Mouse (Mus musculus) neural tube, embryonic 14.5 days (tissue): ENCODE measurements around the gene Setd7. TPM values are rescaled to one million over a fixed set of nuclear protein-coding genes. Genes with fewer than 3 reads are reported as not detected.

Experiments
- ATAC-seq: fragments of 200-750 bp; cut with Nextera tagmentation; 2 replicates; pipeline ENCODE4 v1.8.0; 2017; ENCODE audit warnings: low read depth, mild to moderate bottlenecking, moderate TSS enrichment, moderate library complexity
- H3K27ac ChIP-seq: fragments of 300-500 bp; sonication (generic); 2 replicates; pipeline ENCODE4 v1.5.1; 2014; ENCODE audit warnings: low read depth, mild to moderate bottlenecking, control low read depth, low read length, moderate library complexity, mixed read lengths
- H3K27me3 ChIP-seq: fragments of 300-500 bp; sonication (generic); 2 replicates; pipeline ENCODE4 v1.6.1; 2014; ENCODE audit warnings: low read length; ENCODE audit not compliant: control insufficient read depth, insufficient read depth
- H3K36me3 ChIP-seq: fragments of 300-500 bp; sonication (generic); 2 replicates; pipeline ENCODE4 v1.6.1; 2014; ENCODE audit warnings: low read length, mixed read lengths; ENCODE audit not compliant: control insufficient read depth, insufficient read depth
- H3K4me1 ChIP-seq: fragments of 300-500 bp; sonication (generic); 2 replicates; pipeline ENCODE4 v1.6.1; 2014; ENCODE audit warnings: low read length; ENCODE audit not compliant: control insufficient read depth, insufficient read depth
- H3K4me2 ChIP-seq: fragments of 300-500 bp; sonication (generic); 2 replicates; pipeline ENCODE4 v1.6.1; 2014; ENCODE audit warnings: mild to moderate bottlenecking, low read depth, low read length, control low read depth
- H3K4me3 ChIP-seq: fragments of 300-500 bp; sonication (generic); 2 replicates; pipeline ENCODE4 v1.5.1; 2014; ENCODE audit warnings: low read depth, low read length, control low read depth, mixed read lengths
- H3K9ac ChIP-seq: fragments of 300-500 bp; sonication (generic); replicated peaks from 2 replicates; pipeline ENCODE4 v1.6.1; 2014; ENCODE audit warnings: low read depth, mild to moderate bottlenecking, control low read depth, low read length, mixed read lengths
- H3K9me3 ChIP-seq: fragments of 300-500 bp; sonication (generic); 2 replicates; pipeline ENCODE4 v1.6.1; 2016; ENCODE audit warnings: low read length; ENCODE audit not compliant: control insufficient read depth
- WGBS: fragments of 180-500 bp; shearing (Covaris S2); extraction: QIAGEN DNeasy Blood & Tissue Kit; methylation state at CpG from one replicate; pipeline ENCODE4 v1.1.7; 2014; 5-methylcytosine and 5-hydroxymethylcytosine counted together
- polyA plus RNA-seq: library from polyadenylated mRNA; unstranded; fragments of >200 nt; fragmentation: Nextera tagmentation; extraction: Ambion mirVana; gene quantifications from 2 replicates; pipeline ENCODE4 v1.2.1, GENCODE M21; 2014

Setd7 gene
- polyA plus RNA-seq, 1 experiment from 2014 or later, result 4.2 TPM

GRCm38 (mm10) chr3:51532282-51532620 lies 28.4 kb downstream of the Setd7 start:
- peaks cover 35% of the 10 kb centered on the region for H3K36me3 ChIP-seq
- H3K4me2 ChIP-seq, result no peak overlapping the region
- 0 out of 2 replicates have a peak, but pooled peaks cover 4% of the 10 kb centered on the region for H3K4me1 ChIP-seq
- no peak overlapping the region; the same call in 1 of the 2 replicates for H3K27ac ChIP-seq
- no peaks in the 10 kb centered on the region for H3K9me3 ChIP-seq
- H3K27me3 ChIP-seq, result no peaks in the 10 kb centered on the region
- 49% methylated on average over 5 of the region's 5 CpGs for WGBS
- H3K4me3 ChIP-seq, result no peak overlapping the region
- H3K9ac ChIP-seq, result no peak overlapping the region
- no peak for ATAC-seq

DNA sequence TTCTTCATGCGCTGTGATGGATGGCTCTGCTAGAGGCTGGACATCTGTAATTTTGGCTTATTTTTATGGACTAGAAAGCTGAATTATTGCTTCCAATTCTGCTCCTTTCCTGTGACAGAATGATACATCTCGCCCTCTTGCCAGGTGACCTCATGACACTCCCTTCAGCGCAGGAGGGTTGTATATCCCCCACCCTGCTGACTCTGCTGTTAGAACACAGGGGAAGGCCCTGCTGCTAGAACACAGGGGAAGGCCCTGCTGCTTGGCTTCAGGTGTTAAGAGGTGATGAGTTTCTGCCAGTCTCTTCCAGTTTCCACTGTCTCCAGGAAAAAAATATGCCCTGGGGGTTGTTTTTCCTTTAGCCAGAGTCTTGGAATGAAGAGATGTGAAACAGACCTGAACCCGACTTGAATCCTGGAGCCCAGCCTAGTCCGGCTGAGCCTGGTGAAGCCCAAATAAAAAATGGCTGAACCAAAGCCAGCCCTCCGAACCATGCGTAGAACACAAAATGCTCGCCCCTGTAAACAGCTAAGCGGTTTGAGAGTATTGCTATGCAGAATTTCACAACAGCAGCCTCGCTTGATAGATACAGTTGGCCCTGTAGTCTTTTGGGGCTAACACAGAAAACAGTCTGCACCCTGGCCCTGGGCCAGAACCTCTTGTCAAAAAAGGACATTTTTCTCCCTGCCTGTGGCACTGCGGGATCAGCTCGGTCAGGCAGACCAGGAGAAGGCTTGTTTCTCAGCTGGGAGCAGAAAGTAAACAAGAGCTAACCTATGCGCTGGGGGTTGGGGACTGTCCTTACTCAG lies 29.0 kb downstream of the Setd7 start:
- Histone ChIP-seq H3K27me3 (no peaks in the 10 kb centered on the region), H3K9me3 (no peaks in the 10 kb centered on the region), H3K4me1 (0 out of 2 replicates have a peak, but pooled peaks cover 4% of the 10 kb centered on the region), H3K9ac (no peak overlapping the region), H3K4me3 (no peak overlapping the region), H3K27ac (peak overlapping the region; percentile 39), H3K4me2 (no peak overlapping the region), H3K36me3 (peaks cover 37% of the 10 kb centered on the region)
- WGBS, result 52% methylated on average over 13 of the region's 13 CpGs
- peak; percentile 81 for ATAC-seq

DNA sequence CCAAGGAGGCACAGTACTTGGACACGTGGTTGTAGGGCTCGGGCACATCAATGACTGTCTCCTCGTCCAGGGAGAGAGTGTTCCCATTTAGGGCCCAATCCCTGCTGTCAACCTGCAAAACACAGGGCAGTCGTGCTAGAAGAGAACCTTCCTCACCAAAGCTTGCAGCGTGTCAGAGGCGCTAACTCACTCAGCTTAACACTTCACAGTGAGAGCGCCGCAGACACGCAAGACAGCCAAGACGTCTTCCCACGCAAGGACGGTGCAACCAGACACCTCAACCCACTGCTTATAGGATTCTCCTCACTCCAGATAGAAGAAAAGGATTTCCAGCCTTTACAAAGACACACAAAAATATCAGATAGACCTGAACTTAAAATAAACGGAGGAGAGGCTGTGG lies 33.8 kb downstream of the Setd7 start:
- Histone ChIP-seq H3K36me3 (peaks cover 30% of the 10 kb centered on the region), H3K4me3 (no peak overlapping the region), H3K27me3 (no peaks in the 10 kb centered on the region), H3K27ac (no peak overlapping the region), H3K4me1 (no peaks in the 10 kb centered on the region), H3K9me3 (no peaks in the 10 kb centered on the region), H3K9ac (no peak overlapping the region), H3K4me2 (no peak overlapping the region)
- 94% methylated on average over 13 of the region's 13 CpGs for WGBS
- ATAC-seq, result no peak

- H3K4me2 ChIP-seq, result no peak overlapping the region
- H3K9ac ChIP-seq, result no peak overlapping the region
- peaks cover 38% of the 10 kb centered on the region for H3K36me3 ChIP-seq
- H3K4me1 ChIP-seq, result no peaks in the 10 kb centered on the region
- no peaks in the 10 kb centered on the region for H3K9me3 ChIP-seq
- ATAC-seq, result no peak
- H3K27ac ChIP-seq, result no peak overlapping the region
- H3K4me3 ChIP-seq, result no peak overlapping the region
- H3K27me3 ChIP-seq, result no peaks in the 10 kb centered on the region
- 88% methylated on average over 16 of the region's 16 CpGs for WGBS
Measured at GRCm38 (mm10) chr3:51525186-51525785, 35.4 kb downstream of the Setd7 start.

GRCm38 (mm10) chr3:51521262-51521661 lies 39.4 kb downstream of the Setd7 start:
- peaks cover 30% of the 10 kb centered on the region for H3K36me3 ChIP-seq
- WGBS, result 88% methylated on average over 14 of the region's 14 CpGs

DNA sequence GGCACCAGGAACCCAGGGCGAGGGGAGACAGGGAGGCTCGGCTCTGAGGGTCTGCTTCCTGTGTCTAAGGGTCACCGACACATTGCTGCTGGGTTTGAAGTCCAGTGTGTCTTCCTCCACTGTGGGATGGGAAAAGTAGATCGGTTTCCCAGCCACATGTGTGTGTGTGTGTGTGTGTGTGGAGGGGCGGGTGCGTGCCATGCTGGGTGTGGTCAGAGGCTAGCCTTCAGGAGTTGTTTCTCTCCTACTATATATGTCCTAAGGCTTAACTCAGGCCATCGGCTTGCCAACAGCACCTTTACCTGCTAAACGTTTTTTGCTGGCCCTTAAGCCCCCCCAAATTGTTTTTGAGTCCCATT lies 41.9 kb downstream of the Setd7 start:
- Histone ChIP-seq H3K9ac (no peak overlapping the region), H3K4me3 (no peak overlapping the region), H3K4me1 (no peaks in the 10 kb centered on the region), H3K27me3 (no peaks in the 10 kb centered on the region), H3K27ac (no peak overlapping the region), H3K4me2 (no peak overlapping the region), H3K36me3 (peaks cover 25% of the 10 kb centered on the region), H3K9me3 (no peaks in the 10 kb centered on the region)
- WGBS, result 73% methylated on average over 8 of the region's 8 CpGs
- ATAC-seq, result no peak

More at GRCm38 (mm10) chr3:51521262-51521661, 39.4 kb downstream of the Setd7 start:
- Histone ChIP-seq H3K9me3 (no peaks in the 10 kb centered on the region), H3K9ac (no peak overlapping the region), H3K27me3 (no peaks in the 10 kb centered on the region), H3K4me2 (no peak overlapping the region), H3K27ac (no peak overlapping the region), H3K4me3 (no peak overlapping the region), H3K4me1 (no peaks in the 10 kb centered on the region)
- ATAC-seq, result no peak

DNA sequence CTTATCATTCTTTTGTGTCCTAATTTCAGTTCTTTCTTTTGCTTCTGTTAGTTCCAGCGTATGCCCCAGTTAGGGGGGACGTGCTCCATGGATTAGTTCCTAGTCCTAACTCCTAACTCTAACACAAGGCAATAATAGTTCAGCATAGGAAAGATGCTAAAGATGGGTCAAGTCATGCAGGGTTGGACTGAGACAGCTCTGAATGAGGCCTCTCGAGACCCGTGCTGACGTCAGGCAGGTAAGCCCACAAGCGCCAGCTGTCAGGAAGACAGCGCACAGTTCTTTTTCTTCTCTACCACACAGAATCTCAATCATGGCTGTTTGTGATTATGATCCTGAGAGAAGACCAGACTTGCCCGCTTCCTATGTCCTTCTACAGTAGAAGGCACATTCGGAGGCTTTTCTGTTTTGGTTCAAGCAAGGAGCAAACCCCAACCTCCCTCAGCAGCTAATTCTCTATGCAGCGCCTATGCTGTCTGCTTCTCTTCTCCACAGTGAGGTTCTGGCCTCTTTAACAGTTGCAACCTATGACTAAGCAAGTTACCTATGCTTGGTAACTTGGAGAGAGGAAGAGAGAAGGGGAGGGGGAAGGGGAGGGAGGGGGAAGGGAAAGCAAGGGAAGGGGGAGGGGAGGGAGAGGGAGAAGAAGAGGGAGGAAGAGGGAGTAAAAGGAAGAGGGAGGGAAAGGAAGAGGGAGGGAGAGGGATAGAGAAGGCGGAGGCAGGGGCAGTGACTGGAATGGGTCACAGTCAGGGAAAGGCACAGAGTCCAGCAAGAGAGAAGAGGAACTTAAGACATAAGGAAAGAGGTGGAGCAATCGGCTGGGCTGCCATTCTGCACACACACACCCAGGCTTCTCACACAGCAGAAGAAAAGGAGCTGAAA lies 42.6 kb downstream of the Setd7 start:
- H3K36me3 ChIP-seq, result peaks cover 21% of the 10 kb centered on the region
- no peak for ATAC-seq
- no peaks in the 10 kb centered on the region for H3K9me3 ChIP-seq
- H3K4me3 ChIP-seq, result no peak overlapping the region
- H3K4me2 ChIP-seq, result no peak overlapping the region
- 82% methylated on average over 12 of the region's 12 CpGs for WGBS
- no peaks in the 10 kb centered on the region for H3K4me1 ChIP-seq
- H3K27me3 ChIP-seq, result no peaks in the 10 kb centered on the region
- H3K9ac ChIP-seq, result no peak overlapping the region
- no peak overlapping the region for H3K27ac ChIP-seq

GRCm38 (mm10) chr3:51517467-51517866 lies 43.2 kb downstream of the Setd7 start:
- H3K4me2 ChIP-seq, result no peak overlapping the region
- WGBS, result 80% methylated on average over 4 of the region's 4 CpGs
- no peaks in the 10 kb centered on the region for H3K27me3 ChIP-seq
- no peak overlapping the region for H3K4me3 ChIP-seq
- H3K36me3 ChIP-seq, result peaks cover 15% of the 10 kb centered on the region
- H3K27ac ChIP-seq, result no peak overlapping the region
- no peak overlapping the region for H3K9ac ChIP-seq
- H3K9me3 ChIP-seq, result no peaks in the 10 kb centered on the region
- no peaks in the 10 kb centered on the region for H3K4me1 ChIP-seq
- ATAC-seq, result no peak

GRCm38 (mm10) chr3:51511983-51512382 lies 48.7 kb downstream of the Setd7 start:
- 94% methylated on average over 5 of the region's 5 CpGs for WGBS
- no peak overlapping the region for H3K4me3 ChIP-seq
- no peaks in the 10 kb centered on the region for H3K9me3 ChIP-seq
- no peak overlapping the region for H3K9ac ChIP-seq
- no peaks in the 10 kb centered on the region for H3K36me3 ChIP-seq
- no peaks in the 10 kb centered on the region for H3K27me3 ChIP-seq
- H3K4me1 ChIP-seq, result no peaks in the 10 kb centered on the region
- H3K4me2 ChIP-seq, result no peak overlapping the region
- ATAC-seq, result no peak
- no peak overlapping the region for H3K27ac ChIP-seq
